Mouse (Mus musculus) layer of hippocampus, postnatal 36 days (tissue): ENCODE measurements around the gene Eprs. TPM values are rescaled to one million over a fixed set of nuclear protein-coding genes. Genes with fewer than 3 reads are reported as not detected.

Source experiments
- DNase-seq, 2 experiments: peaks; one replicate each; pipeline ENCODE4 v3.0.0; 2022
- total RNA-seq, 2 experiments: library from RNA; stranded (reverse); gene quantifications; 2 replicates each; pipeline ENCODE4 v1.2.3; 2021

Gene Eprs
- total RNA-seq, 2 experiments from 2014 or later = 69.1 to 70.7 TPM

DNA sequence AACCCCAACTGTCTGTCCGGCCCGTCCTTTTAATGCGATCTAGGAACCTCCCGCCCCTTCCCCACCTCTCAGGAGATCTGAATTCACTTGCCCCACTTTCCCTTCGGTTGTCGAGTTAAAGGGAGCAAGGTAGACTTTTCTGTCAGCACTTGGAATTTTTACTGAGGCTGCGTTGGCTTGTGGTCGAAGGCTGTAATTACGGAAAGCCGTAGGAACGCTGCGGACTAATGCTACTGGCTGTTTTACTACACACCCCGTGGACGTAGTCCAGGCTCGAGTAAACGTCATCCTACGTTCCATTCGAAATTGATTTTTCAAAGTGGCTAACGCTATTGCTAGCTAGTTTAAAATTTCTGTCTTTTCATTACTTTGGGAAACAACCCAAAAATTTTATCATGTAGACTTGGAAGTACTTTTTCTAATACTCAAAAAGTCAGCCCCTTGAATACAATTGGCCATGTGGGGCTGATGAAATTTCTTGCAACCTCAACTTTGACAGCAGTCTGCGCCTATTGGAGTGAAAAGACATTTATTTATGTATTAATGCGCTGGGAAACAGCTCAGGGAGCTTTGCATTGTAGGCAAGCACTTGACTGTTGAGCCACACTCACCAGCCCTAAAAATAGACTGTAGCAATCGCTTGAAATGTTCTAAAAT is 810 bp downstream of the Eprs start:
- peak in 1 of 2 experiments; percentile 11 for DNase-seq

DNA sequence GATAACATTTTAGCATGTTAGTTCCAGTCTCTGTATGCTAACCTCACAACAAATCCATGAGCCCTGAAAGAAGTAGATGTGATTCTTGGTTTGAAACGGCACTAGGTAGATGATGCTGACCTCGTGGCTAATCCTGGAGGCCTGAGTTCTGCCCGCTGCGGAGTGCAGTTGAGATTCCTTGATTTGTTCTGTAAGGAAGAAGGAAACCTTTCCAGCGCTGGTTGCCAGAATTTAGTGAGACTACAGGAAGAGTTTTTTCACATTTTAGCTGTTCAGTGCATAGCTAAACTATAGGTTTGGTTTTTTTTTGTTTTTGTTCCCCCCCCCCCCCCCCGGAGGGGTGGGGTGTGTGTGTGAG is 1.3 kb downstream of the Eprs start:
- DNase-seq = no peak

DNA sequence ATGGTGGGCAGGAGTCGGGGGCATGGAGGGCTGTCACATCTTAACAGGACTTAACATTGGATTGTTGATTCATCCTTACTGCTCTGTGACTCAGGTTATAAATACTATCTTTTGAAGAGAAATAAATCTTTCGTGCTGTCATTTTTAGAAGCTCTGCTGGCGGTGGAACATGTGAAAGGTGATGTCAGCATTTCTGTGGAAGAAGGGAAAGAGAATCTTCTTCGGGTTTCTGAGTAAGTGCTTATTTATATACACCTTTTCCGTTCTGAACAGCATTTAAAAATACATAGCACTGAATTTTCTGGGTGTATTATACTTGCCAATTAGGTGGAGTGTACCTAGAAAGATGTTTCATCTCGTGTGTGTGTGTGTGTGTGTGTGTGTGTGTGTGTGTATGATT is 4.5 kb downstream of the Eprs start:
- DNase-seq = no peak

DNA sequence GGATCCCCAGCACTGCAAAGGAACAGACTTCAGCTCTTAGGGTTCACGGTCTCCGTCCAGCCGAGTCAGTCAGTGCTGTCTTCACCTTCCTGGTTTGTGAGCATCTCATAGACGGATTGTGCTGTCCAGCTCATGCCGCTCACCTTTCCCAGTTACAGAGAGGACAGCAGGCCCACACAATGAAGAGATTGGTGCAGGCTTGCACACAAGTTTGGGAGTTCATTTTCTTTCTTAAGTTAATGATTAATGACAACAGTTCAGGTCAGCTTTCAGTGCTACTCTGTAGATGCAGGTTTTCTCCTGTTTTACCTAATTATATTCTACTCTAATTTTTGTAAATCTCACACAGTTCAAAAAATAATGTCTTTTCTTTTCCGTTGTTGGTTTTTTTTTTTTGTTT is 7.1 kb downstream of the Eprs start:
- no peak for DNase-seq

DNA sequence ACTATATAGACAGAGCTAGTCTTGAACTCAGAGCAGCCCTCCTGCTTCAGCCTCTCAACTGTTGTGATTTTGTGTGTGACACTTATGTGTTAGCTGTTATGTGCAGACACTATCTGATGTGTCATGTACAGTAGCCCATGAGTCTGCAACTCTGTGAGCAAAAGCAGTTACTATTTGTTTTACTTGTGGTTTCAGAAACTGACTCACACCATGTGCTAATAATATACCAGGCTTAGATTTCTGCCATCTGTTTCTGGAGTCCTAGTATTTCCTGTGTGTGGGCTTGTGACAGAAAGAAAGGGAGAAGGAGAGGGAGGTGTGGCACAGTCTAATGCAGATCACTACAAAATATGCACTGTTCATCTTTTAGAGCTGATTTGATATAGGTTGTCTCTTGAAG is 13.5 kb downstream of the Eprs start:
- no peak for DNase-seq

DNA sequence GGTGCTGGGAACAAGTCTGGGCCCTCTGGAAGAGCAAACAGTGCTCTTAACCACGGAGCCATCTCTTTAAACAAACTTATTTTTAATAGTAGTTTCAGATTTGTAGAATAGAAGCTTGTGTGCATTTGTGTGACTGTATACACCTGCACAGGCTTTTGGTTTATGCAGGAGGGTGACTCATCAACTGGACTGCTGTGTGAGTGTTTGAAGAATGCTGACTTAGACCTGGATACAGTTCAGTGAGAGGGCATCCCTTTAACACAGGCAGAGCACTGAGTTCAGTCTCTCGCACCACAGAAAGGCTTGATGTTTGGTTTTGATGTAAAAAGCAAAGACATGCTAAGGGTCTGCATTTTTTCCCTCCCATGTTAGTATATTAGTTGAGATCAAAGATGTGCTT is 14.6 kb downstream of the Eprs start:
- no peak for DNase-seq

DNA sequence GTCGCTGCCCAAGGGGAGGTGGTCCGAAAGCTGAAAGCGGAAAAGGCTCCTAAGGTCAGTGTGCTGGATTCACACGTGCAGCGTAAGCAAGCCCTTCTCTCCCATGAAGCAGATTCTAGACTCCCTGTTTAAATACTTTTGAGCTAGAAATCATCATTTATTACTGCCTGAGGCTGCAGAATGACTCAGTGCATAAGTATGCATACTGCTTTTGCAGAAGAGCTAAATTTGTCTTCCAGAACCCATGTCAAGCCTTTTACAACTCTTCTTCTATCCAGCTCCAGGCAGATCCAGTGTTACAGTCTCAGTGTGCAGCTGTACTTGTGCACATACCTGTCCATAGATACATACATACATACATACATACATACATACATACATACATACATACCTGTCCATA is 38.8 kb downstream of the Eprs start:
- DNase-seq = no peak

DNA sequence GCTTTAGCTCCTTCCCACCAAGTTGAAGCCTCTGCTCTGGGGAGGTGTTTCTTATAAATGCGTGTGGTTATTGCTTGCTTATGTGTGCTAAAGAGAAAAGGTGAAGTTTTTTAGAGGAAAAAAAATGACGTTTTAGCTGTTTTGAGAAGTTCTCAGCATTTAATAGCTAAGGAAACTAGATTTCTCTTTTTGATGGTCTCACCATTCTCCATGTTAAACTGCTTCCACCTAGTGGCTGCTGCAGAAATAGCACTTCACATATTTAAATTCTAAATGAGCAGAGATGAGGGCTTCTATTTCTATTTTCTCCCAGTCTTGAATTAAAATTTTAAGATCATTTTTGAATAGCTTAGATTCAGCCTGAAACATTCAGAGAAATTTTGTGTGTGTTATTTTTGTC is 41.2 kb downstream of the Eprs start:
- DNase-seq = no peak

DNA sequence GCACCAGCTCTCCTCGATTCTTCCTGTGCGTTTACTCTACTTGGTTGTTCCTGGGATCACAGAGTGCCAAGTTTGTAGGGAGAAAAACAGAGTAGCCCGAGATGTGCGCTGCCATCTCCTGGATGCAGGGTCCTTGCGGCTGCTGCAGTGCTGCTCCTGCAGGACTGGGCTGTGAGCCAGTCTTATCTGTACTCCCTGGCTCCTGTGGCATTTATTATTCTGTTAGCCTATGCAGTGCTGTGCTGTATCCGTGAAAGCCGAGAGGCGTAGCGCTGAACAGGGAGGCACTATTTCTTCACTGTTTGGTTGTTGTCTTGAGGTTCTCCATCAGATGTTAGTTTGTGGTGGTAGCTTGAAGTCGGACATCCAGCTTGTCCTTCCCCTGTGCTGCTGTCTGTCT is 43.1 kb downstream of the Eprs start:
- DNase-seq = no peak

DNA sequence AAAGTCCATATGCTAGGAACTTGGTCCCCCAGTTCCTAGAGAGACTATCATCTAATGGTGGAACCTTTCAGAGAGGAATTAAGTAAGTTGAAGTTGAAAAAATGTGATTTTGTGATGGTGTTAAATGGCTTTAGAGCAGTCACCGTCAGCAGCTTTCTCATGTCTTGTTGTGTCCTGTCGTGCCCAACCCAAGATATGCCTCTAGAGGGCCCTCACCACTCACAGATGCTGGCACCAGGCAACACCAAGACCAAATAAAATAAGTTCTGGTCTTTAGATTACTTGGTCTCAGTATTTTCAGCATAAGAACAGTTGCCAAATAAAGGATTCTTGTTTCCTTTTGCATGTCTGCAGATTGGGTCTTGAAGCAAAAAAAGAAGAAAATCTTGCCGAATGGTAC is 47.0 kb downstream of the Eprs start:
- DNase-seq = no peak

DNA sequence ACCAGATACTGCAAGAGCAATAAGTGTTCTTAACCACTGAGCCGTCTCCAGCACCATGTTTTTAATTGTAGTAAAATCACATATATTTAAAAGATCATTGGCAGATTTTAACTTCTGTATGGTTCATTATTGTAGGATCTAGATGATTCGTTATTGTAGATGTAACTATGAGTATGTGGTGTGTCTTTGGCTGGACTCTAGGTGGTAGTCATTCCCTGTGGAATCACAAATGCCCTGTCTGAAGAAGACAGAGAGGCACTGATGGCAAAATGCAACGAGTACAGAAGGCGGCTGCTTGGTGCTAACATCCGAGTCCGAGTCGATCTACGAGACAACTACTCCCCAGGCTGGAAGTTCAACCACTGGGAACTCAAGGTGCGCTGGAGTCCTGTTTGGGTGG is 55.2 kb downstream of the Eprs start:
- no peak for DNase-seq

DNA sequence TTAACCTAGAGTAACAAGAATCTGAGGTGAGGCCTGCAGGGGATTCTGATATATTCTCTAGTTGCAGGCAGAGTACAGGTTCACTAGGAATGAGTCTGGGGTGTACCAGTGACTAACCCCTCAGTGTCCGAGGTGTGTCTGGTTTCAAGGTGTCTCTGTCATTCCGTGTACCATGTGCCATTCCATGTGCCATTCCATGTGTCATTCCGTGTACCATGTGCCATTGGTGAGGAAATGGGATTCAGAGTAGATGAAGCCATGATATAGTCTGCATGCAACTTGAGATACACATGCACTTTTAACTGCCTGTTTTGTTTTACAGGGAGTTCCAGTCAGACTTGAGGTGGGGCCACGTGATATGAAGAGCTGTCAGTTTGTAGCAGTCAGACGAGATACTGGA is 57.0 kb downstream of the Eprs start:
- DNase-seq = no peak

DNA sequence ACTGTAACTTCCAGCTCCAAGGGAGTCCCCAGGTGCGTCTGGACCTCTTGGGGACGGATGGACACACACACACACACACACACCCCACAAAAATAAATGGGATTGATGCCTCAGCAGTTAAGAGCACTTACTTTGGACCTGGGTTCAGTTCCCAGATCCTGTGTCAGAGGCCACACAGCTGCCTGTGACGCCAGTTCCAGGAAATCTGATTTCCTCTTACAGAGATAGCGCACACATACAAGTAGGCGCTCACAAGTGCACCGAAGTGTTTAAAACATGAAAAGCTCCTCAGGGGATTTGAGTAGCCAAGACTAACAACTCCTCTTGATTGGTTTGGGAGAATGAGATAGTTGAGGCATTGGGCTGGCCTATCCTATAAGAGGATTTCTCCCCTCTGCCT is 57.9 kb downstream of the Eprs start:
- no peak for DNase-seq

DNA sequence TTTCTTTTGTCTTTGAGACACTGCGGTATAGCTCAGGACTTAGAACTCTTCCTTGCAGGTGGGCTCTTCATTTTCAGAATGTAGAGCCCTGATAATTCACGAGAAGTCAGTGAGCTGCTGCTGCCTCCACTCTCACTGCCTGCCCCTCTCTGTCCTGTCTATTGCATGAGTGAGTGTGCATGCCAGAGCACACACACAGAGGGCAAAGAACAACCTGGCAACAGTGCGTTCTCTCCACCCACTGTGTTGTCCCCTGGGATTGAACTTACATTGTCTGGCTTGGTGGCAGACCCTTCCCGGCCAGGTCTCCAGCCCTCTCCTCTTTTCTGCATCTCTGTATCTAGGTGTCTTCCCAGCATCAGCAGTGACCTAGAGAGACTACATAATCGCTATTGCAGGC is 63.7 kb downstream of the Eprs start:
- DNase-seq = no peak

DNA sequence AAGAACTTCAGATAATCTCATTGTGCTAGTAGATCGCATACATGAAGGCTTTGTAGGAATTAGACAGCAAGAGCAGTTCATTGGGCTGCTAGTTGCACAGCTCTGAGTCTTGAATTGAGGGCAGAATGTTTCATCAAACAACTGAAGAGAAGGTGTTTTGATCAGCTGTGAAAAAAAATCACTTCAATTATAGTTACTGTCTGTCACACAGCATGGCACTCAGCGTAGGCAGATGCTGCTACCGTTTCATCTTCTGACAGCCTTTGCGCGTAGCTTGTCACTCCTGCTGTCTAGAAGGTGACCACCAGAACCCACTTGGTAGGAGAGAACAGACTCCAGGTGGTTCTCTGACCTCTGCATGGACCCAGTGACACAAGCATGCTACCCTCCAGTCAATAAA is 67.6 kb downstream of the Eprs start:
- DNase-seq = no peak

DNA sequence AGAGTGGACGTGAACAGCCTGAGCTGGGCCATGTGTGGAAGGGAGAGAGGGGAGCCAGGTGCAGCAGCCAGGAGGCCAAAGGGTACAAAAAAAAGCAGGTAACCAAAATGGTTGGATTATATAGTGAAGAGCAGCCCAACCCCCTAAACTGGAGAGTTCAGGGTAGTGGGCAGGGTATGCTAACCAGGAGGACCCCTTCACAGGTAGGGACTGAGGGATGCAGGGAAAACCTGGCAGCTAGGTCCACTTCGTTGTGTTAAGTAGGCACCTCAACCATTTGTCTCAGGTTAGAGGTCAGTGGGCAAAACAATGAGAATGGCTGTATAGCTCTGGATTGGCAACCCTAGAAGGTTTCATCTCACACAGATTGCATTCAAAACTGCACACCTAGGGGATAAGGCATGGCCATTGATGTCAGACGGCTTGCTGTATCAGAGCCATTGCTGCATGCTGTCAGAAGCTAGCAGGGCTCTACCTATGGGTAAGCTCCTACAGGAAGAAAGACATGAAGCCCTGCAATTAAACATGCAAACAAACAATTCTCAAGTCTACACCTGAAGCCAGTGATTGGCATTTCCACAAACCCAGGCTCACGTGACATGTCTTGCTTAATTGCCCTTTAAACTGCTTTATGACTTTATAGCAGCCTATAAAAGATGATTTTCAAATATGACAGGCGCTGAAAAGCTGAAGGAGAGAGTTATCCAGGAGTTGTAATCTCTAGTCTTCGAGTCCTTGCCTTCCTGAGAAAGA is 68.6 kb downstream of the Eprs start:
- DNase-seq = no peak

DNA sequence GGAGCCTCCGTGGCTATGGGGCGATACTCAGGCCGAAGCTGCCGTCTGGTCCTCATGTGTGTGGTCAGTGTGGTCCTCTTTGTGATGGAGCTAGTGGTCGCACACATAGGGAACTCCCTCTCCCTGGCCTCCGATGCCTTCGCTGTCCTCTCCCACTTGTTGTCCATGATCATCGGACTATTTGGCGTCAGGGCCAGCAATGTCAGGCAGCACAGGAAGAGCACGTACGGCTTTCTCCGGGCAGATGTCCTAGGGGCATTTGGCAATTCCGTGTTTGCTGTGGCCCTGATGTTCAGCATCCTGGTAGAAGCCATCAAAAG is 69.1 kb downstream of the Eprs start:
- no peak for DNase-seq

DNA sequence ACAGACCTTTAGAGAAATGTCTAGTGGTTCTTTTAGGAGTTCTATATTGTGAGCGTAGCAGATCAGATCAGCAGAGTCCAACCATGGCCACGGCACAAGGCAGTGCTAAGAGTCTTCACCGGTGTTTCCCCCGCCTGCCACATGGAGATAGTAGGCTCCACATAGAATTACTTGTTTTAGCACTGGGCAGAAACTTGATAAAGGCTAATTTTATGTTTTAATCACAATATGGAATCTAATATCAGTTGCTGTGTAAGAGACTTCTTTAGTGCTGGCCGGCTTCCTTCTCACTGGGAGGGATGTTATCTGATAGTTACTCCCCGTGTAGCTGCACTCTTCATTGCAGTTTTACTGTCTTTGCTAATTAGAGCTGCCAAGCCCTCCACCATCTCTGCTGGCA is 70.3 kb downstream of the Eprs start:
- no peak for DNase-seq

DNA sequence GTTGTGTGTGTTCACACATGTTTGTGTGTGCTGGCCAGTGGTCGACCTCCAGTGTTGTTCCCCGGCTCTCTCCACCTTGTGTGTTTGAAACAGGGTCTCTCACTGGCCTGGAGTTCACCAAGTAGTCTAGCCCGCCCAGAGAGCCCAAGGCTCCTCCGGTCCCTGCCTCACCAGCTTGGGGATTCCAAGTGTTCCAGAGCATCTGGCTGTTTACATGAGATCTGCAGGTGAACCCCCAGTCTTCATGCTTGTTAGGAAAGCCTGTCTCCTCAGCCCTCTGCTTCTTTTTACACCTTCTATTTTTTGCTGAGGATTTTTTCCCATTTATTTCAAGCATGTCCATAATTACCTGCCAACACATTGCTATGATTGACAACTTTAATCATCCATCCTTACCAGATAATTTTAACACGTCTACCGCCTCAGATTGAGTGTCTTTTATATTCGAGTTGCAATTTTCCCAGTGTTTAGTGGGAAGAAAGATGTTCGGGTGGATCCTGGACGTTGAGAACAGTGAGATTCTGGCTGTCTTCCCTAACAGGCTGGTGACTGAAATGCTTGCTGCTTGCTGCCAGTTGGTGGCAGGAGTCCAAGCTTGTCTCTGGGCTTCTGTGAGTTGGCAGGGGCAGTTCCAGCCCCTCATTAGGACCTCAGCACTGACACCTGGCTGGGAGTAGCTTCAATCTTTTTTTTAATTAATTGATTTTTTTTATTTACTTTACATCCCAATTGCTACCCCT is 76.2 kb downstream of the Eprs start:
- DNase-seq = peak; percentile 63 to 72

DNA sequence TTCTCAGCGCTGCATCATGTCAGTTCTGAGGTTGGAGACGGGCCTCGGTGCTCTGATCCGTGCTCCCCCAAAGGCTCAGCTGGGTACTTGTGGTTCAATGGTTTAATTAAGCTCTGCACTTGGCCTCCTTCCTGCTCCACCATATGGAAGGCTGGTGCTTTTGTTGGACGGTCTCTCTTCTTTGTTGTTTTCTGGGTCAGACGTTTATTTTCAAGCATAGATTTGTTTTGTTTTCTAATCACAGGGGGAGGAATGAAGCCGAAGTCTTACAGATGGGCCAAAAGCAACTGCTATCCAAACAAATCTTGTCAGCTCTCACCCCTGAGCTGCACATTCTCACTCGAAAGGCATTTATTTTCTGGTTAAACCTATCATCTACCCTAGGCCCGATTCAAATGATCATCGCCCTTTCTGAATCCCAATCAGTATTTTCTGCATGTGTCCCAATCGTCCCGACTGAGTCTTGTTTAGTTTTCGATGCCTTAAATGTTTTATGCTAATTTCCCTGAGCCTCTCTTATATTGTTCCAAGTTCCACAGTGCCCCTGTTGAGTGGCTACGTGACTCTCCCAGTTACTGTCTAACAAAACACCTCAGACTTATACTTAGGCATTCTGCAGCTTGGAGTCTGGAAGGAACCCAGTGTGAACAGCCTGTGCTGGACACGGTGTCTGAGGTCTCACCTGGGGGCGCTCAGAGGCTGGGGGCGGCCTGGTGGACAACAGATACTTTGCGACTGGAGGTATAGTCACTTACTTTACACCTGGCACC is 79.0 kb downstream of the Eprs start:
- no peak for DNase-seq

DNA sequence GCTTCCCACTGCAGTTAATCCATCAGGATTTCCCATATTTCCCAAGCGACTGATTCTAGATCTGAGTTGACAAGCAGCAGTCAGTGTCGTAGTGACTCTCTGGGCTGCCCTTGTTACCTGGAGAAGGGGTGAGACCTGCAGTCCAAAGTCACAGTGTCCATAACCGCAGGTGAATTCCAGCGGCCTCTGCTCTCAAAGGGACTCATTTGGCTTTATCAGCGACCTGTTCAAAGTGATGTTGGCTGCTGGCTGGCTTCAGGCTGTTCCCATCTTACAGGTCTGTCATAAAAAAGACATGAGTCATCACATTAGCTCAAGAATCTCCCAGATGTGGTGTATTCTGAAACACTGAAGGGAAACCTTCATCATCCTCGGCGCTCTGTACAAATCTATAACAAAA is 86.1 kb downstream of the Eprs start:
- DNase-seq = no peak

DNA sequence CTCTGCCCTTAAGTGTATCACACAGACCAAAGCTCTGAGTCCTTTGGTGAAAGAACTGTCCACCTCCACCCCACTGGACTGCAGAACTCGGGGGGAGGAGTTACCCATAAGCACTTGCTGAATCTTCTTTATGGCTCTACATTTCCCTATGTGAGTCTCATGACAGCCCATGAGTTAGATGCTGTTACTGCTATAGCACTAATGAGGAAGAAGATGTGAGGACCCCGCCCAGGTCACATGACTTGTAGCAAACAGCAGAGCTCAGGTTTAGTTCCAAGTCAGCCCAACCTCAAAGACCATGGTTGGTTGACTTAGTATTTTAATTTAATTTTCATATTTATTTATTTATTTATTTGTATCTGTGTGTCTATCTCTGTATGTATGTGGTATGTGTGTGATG is 86.9 kb downstream of the Eprs start:
- no peak for DNase-seq

DNA sequence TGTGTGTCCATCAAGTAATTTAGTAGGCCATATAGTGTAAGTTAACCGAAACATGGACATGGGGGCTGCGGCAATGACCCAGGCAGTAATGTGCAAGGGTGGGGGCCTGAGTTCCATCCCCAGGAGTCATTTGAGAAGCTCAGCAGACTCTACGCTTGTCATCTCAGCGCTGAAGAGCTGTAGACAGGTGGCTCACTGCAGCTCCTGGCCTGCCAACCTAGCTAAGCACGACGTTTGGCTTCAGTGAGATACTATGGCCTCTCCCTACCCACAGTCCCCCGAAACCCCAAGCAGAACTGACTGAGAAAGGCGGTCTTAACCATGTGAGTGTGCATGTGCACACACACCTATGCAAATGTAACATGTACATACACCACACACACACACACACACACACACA is 88.2 kb downstream of the Eprs start:
- DNase-seq = no peak
